Mouse (Mus musculus) cerebellum, adult 9-10 months (tissue): ENCODE data around the gene Ccdc12.

Experiments
- DNase-seq: peaks from one replicate; pipeline ENCODE4 v3.0.0; 2022

Gene Ccdc12

DNA sequence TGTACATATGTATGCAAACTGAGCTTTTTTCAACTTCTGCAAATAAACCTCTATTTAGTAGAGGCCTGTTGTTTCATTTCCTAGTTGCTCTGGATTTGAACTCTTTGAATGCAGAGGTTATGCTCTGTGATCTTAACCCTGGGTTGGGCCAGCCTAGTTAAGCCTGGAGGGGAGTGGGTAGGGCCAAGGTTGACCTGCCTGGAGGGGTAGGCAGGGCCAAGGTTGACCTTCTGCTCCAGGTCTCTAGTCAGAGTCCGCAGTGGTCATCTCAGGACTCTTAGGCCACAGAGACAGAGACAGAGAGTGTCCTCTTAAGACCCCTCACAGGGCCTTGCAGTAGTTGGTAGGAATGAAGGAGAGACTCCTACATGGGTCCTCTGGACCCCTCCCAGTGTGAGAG is 55.2 kb downstream of the Ccdc12 start:
- no peak for DNase-seq

DNA sequence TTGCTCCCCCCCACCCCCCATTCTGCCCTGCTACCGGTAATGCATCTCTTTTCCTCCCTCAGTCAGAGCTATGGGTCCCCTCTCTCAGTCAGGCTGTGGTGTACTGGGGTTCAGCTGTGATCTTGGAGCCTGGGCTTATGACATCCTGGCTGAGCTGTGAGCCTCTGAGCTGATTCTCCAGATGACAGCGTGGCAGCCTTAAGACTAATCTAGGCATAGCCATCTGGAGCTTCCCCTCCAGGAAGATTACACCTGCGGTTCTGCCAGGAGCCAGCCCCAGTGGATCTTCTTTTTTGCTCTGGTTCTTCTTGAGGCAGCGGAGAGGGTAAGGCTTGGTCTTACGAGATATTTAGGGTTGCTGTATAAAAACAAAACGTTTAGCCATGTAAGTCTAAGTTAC is 55.7 kb downstream of the Ccdc12 start:
- no peak for DNase-seq

- no peak for DNase-seq
Measured at GRCm38 (mm10) chr9:110712545-110712944, 56.2 kb downstream of the Ccdc12 start.

GRCm38 (mm10) chr9:110713389-110713788 is 57.1 kb downstream of the Ccdc12 start:
- DNase-seq, result no peak

DNA sequence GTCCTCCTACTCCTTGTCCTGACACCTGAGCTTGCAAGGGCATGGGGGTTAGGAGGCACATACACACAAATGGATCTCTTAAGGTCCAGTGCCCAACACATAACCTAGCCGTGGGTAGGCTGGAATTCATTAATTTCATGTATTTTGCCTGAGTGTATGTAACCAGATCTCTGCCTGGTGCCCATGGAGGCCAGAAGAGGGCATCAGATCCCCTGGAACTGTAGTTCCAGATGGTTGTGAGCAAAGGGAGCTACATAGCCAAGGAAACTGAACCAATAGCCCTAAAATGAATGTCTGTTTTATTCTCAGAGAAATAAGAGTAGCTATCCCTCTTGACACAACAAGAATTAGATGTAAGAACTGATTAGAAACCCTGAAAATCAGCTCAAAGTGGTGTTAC is 59.1 kb downstream of the Ccdc12 start:
- no peak for DNase-seq

GRCm38 (mm10) chr9:110716775-110717174 is 60.5 kb downstream of the Ccdc12 start:
- DNase-seq, result peak; percentile 52

DNA sequence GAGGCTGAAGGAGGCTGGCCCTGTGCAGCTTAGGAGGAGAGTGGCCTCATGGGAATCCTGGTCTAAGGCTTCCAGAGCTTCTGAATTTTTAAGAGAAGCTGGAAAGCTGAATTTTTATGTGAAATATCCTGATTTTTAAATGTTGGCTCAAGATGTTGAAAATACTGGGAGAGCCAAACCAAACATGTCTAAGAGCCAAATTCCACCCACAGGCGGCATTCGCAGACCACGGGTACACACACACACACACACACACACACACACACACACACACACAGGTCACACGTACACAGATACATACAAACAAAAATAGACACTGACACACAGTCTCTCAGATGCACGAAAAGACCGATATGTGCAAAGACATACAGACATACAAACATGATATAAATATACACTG is 61.8 kb downstream of the Ccdc12 start:
- DNase-seq, result no peak

- DNase-seq, result no peak
Measured at GRCm38 (mm10) chr9:110718810-110719209, 62.5 kb downstream of the Ccdc12 start.

- no peak for DNase-seq
Measured at GRCm38 (mm10) chr9:110719977-110720376, 63.7 kb downstream of the Ccdc12 start.

DNA sequence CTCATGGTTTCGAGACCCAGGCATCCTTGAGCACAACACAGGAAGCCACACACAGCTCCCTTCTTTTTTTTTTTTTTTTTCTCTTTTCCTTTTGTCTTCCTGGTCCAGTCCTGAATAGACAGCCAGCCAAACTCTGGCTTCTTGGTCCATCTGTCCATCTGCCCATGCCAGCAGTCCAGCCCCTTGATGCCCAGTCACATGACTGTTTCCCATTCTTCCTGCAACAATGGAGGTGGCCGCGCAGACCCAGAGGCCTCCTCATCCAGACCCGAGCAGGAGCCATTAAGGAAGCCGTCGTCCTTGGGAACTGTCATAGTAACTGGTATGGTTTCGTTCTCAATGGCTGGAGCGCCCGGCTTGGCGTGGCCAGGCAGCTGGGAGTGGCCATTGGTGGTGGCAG is 65.8 kb downstream of the Ccdc12 start:
- DNase-seq, result no peak

GRCm38 (mm10) chr9:110725721-110726135 is 69.4 kb downstream of the Ccdc12 start:
- DNase-seq, result peak; percentile 37

DNA sequence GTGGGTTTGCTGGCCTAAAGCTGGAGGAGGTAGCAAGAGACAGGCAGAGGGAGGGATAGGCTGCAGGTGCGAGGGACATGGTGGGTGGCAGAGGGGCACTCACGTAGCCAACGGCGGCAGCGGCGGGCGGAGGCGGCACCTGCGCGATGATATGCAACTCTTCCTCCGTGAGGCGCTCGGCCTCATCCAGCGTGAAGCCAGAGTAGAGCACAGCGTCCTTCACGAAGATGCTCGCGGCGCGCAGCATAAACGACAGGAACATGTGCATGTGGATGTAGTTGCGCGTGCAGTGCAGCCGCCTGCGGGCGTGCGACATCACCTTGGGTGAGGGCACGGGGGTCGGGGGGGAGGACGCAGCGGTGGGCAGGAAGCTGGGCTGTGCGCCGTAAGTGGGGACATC is 70.6 kb downstream of the Ccdc12 start:
- no peak for DNase-seq

- no peak for DNase-seq
Measured at GRCm38 (mm10) chr9:110729841-110730240, 73.5 kb downstream of the Ccdc12 start.

DNA sequence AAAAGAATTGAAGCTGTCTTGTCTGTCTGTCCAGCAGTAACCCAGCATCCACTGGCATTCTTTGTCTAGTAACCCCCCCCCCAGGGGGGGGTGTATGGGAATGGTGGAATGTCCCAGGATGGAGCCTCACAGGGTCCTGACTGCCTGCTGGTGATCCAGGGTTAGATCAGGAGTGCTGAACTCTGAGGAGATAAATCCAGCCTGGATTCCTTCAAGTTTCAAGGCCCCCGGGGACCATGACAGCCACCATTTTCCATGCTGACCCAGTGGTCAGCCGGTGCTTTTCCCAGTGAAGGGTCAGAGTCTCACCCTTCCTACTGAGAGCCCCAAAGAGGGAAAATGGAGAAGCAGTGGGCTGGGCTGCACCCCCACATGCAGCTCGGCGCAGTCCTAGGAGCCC is 75.6 kb downstream of the Ccdc12 start:
- no peak for DNase-seq

DNA sequence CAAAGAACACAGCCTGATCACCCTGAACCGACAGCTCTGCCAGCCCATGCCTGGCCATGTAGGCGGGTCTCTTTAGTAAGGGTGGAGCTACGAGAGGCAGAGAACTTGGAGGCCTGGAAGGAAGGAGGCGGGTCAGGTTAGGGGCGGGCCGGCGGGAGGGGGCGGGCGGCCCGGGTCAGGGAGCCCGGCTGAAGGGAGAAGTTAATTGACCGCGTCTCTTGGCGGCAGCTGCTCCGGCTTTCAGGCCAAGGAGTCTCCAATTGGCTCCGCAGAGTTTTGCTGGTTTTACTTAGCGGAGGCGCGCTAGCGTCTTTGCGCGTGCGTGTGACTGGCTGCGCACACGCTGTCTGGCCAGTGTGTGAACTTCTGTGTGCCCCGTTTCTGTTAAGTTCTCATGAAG is 76.3 kb downstream of the Ccdc12 start:
- DNase-seq, result no peak

GRCm38 (mm10) chr9:110733102-110733501 is 76.8 kb downstream of the Ccdc12 start:
- DNase-seq, result no peak

GRCm38 (mm10) chr9:110734154-110734553 is 77.9 kb downstream of the Ccdc12 start:
- no peak for DNase-seq

- DNase-seq, result no peak
Measured at GRCm38 (mm10) chr9:110736362-110736761, 80.1 kb downstream of the Ccdc12 start.

- DNase-seq, result no peak
Measured at GRCm38 (mm10) chr9:110738054-110738453, 81.8 kb downstream of the Ccdc12 start.

DNA sequence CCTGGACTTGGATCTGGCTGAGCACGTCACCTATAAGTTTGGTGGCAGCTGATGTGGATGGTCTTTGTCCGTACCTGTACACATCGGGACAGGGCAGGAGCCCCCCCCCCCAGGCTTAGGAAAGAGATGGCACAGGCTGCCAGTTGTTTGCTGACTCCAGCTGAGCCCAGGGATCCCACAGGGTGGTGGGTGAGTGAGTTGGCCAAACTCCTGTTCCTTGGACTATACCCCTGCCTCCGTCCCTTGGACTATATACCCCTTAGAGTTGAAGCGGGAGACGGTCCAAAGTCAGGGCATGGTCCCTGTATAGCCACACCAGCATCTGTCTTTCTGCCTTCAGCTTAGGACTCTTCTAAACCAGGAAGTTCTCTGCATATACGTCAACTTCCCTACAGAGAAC is 83.7 kb downstream of the Ccdc12 start:
- DNase-seq, result no peak

DNA sequence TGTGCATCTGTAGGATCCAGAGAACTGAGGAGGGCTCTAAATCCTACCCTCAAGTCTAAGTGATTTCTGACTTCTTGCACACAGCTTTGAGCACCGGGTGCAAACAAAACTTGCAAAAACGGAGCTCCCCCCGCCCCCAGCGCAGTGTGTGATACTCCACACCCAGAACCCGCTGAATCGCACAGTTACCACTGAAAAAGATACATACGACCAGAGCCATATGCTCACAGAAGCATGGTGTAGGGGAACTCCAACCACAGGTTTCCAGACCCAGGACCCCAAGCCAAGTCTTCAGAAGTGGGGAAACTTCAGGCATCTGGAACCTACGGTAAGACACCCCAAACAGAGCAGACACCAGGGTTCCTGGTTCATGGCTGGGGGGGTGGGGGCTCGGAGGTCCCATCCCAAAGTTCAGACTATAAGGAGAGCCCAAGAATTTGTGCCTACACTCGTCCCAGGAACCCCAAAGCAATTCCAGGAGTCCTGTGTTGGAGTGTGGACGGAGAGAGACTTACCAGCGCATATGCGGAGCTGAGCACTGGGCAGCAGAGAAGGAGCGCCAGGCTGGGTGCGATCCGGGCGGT is 85.5 kb downstream of the Ccdc12 start, which contains the start of gene Myl3:
Myl3 (plus strand) TSS at position 151 of the 584 bp plus-strand sequence.
- DNase-seq, result no peak

GRCm38 (mm10) chr9:110742295-110742950 is 86.1 kb downstream of the Ccdc12 start:
- no peak for DNase-seq

DNA sequence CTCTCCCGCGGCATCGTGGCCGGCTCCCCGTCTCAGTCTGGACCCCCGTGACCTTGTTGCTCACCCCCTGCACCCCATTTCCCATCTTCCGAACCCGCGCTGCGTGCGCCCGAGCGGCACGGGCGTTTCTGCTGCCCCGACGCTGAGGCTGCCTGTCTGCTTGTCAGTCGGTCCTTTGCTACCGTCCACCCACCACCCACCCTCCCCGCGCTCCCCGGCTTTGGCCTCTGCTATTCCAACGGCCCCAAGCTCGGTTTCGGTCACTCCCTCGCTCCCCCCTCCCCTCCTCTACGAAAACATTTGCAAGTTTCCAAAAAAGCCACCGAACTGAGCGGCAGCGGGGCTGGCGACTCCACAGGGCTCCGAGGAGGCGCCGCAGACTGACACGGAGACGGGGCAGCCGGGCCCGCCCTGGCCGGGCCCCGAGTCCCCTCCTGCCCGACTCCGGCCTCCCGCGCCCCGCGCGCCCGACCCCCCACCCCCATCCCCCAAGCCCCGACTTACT is 86.7 kb downstream of the Ccdc12 start:
- DNase-seq, result no peak

DNA sequence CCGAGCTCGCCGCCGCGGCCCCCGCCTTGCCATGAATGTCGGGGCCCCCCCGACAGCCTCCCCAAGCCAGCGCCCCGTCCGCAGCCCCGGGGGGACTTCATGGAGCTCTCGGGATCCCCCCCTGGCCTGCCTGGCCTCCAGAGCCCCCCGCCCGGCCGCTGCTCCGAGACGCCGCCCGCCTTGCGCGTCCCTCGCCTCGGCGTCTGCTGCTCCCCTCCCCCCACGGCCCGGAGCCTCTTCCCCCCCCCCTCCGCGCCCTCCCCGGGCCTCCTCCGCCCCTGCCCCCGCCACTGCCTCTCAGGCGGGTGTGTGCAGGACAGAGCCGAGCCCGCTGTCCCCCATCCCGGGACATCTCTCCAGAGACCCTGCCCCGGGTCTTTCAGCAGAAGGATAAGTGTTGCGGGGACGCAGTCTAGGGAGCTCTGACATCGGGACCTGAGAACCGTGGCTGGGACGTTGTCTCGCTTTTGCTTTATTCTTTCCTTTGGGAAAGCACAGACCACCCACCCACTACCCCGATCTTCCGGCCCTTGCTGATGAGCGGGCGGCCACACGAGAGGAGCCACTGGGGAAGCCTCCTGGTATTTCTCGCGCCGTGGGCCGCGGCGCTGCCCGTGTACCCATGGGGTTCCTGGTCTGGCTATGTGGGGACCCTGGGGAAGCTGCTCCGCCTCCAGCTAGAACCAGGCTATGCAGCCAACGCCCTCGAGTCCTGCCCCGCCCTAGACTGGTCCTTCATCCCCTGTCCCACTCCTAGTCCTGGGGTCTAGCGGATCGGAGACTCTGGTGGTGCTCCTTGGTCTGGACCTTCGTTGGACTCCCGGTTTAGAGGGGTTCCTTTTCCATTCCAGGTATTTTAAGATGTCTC is 87.4 kb downstream of the Ccdc12 start:
- no peak for DNase-seq
